Mouse (Mus musculus) adrenal gland, adult 2 months (tissue): ENCODE measurements around the gene Socs4. TPM values are rescaled to one million over a fixed set of nuclear protein-coding genes. Genes with fewer than 3 reads are reported as not detected.

ENCODE experiments used
- DNase-seq: peaks from one replicate; pipeline ENCODE4 v3.0.0; 2021
- polyA plus RNA-seq: library from polyadenylated mRNA; depleted of rRNA; stranded (reverse); fragments of >200 nt; gene quantifications from 2 replicates; pipeline ENCODE4 v1.2.3, GENCODE M21; 2012; rRNA removed
- total RNA-seq, 2 experiments: library from RNA; stranded (reverse); gene quantifications; 2 replicates each; pipeline ENCODE4 v1.2.3; 2021

The Socs4 gene
- total and polyA plus RNA-seq, 3 experiments = 1.6 to 20.4 (median 18.5) TPM

DNA sequence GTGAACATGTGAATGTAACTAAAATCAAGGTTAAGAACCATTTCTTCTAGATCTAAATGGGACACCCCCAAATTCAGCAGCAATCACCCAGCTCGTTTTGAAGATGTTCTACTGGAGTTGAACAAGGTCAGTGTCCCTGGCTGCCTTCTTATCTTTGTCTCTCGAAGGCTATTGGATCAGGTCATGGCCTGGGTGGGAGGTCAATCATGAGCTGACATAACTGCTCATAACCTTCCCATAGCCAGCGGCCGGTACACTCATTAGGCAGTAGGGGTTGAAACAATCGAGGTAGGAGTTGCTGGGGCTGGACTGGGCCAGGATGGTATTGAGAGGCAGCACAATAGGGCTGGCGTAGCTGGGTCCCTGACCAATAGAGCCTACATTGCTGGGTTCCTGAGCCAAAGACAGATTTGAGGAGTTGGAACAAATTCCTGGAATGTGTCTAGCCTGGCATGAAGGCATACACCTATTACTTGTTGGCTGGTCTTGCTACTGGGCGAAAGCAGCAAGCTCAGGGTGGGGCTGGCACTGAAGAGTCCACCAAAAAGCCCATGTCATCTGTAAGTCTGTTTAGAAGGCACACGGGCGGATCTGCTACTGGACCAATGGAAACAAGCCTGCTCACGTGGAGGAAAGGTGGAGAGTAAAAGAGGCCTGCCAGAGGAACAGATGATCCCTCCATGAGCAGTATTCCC lies 63.6 kb downstream of the Socs4 start:
- peak; percentile 40 for DNase-seq

DNA sequence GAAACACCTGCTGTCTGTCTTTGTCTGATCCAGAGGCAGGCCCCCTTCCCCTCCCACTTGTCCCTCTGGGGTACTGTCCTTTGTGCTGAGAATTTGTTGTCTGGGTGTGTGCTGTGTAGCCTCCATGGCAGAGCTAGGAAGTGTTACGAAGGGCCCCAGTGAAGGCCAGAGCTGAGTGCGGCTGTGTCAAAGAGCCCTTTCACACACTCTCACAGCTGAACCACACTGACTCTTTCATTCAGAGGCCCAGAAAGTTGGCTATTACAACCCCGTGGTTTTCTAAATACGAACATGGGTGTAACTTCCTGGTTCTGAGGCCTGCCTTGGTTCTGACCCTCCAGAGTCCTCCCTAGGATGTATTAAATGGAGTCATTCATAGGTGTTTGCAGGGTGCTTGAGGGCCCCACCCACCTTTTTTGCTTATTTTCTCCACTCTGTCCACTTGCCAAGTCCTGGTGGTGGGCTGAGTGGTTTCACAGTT lies 65.1 kb downstream of the Socs4 start:
- DNase-seq = no peak

Other genes starting within 250 kb of the Socs4 start
- 10 to 100 TPM; 77.0 to 85.2 TPM for gene Gch1, start 87.5 kb upstream of the Socs4 start, total RNA-seq
- 72.9 and 82.2 TPM in 2 replicates for gene Gch1, start 87.5 kb upstream of the Socs4 start, polyA plus RNA-seq
- 1 to 10 TPM; 2.0 to 3.0 TPM for gene Wdhd1, start 74 bp upstream of the Socs4 start, total RNA-seq
- 0.13 and 0.28 TPM in 2 replicates for gene Wdhd1, start 74 bp upstream of the Socs4 start, polyA plus RNA-seq
- 10 to 100 TPM; 63.1 to 86.9 TPM for gene Mapk1ip1l, start 21.3 kb downstream of the Socs4 start, total RNA-seq
- 32.4 and 39.5 TPM in 2 replicates for gene Mapk1ip1l, start 21.3 kb downstream of the Socs4 start, polyA plus RNA-seq
- 10 to 100 TPM; 13.1 to 19.2 TPM for gene Lgals3, start 90.8 kb downstream of the Socs4 start, total RNA-seq
- gene Lgals3, start 90.8 kb downstream of the Socs4 start, polyA plus RNA-seq = 57.6 and 60.8 TPM in 2 replicates
- gene Dlgap5, start 141.5 kb downstream of the Socs4 start, total RNA-seq = 1 to 10 TPM; 1.1 to 1.4 TPM
- 0.23 and 0.27 TPM in 2 replicates for gene Dlgap5, start 141.5 kb downstream of the Socs4 start, polyA plus RNA-seq
- 10 to 100 TPM; 18.2 to 37.0 TPM for gene Fbxo34, start 173.5 kb downstream of the Socs4 start, total RNA-seq
- gene Fbxo34, start 173.5 kb downstream of the Socs4 start, polyA plus RNA-seq = 13.1 and 15.8 TPM in 2 replicates